Mouse (Mus musculus): ENCODE data around the gene Gm9736. TPM values are rescaled to one million over a fixed set of nuclear protein-coding genes. Genes with fewer than 3 reads are reported as not detected.
"Not testable (repeated sequence)": the region's sequence is repeated elsewhere in the genome, so short reads cannot be mapped to it uniquely, and the experiment has no call there.

Gene Gm9736
- polyA plus RNA-seq, 1 experiment from 2014 or later: not detected

GRCm38 (mm10) chr10:77776844-77777243 is 25.7 kb upstream of the Gm9736 start, which contains the start of gene Gm7138:
Gm7138 (minus strand) TSS chr10:77776944.
- H3K9ac ChIP-seq (ENCODE audit: low read length); H3K27me3 ChIP-seq (ENCODE audit: control insufficient read depth, insufficient read depth, low read length); ATAC-seq (ENCODE audit: low FRiP score); H3K9me3 ChIP-seq (ENCODE audit: control insufficient read depth, low read length); H3K27ac ChIP-seq (ENCODE audit: low read depth, low read length); H3K4me2 ChIP-seq; H3K4me1 ChIP-seq (ENCODE audit: control insufficient read depth, insufficient read depth, low read length); H3K36me3 ChIP-seq (ENCODE audit: control insufficient read depth, insufficient read depth, low read length); DNase-seq (ENCODE audit: low spot score, missing footprints); H3K4me3 ChIP-seq (ENCODE audit: low read depth, low read length): not testable (repeated sequence)
- whole genome bisulfite sequencing: 62% methylated on average over 1 of the region's 1 CpGs

GRCm38 (mm10) chr10:77772142-77772541 is 21.0 kb upstream of the Gm9736 start:
- H3K27ac ChIP-seq (ENCODE audit: low read depth, low read length); H3K9ac ChIP-seq (ENCODE audit: low read length); H3K4me2 ChIP-seq; H3K36me3 ChIP-seq (ENCODE audit: control insufficient read depth, insufficient read depth, low read length); H3K27me3 ChIP-seq (ENCODE audit: control insufficient read depth, insufficient read depth, low read length); H3K4me3 ChIP-seq (ENCODE audit: low read depth, low read length); ATAC-seq (ENCODE audit: low FRiP score); H3K4me1 ChIP-seq (ENCODE audit: control insufficient read depth, insufficient read depth, low read length); DNase-seq (ENCODE audit: low spot score, missing footprints); H3K9me3 ChIP-seq (ENCODE audit: control insufficient read depth, low read length): not testable (repeated sequence)
- 75% methylated on average over 1 of the region's 3 CpGs for WGBS

- not testable (repeated sequence) for H3K9me3 ChIP-seq (ENCODE audit: control insufficient read depth, low read length); DNase-seq (ENCODE audit: low spot score, missing footprints); H3K4me1 ChIP-seq (ENCODE audit: control insufficient read depth, insufficient read depth, low read length); H3K27ac ChIP-seq (ENCODE audit: low read depth, low read length); H3K36me3 ChIP-seq (ENCODE audit: control insufficient read depth, insufficient read depth, low read length); H3K4me3 ChIP-seq (ENCODE audit: low read depth, low read length); H3K9ac ChIP-seq (ENCODE audit: low read length); H3K27me3 ChIP-seq (ENCODE audit: control insufficient read depth, insufficient read depth, low read length); H3K4me2 ChIP-seq; ATAC-seq (ENCODE audit: low FRiP score)
- WGBS: no CpG with 5 or more reads among the region's 1 CpGs
These were observed 20.1 kb upstream of the Gm9736 start, which contains the start of gene Gm3238 for GRCm38 (mm10) chr10:77771225-77771624. Gm3238 (minus strand) TSS chr10:77771325.

GRCm38 (mm10) chr10:77769727-77770126 is 18.6 kb upstream of the Gm9736 start:
- Histone ChIP-seq H3K36me3 (ENCODE audit: control insufficient read depth, insufficient read depth, low read length) (no peaks in the 10 kb centered on the region), H3K4me3 (ENCODE audit: low read depth, low read length) (no peak overlapping the region), H3K27ac (ENCODE audit: low read depth, low read length) (no peak overlapping the region), H3K4me1 (ENCODE audit: control insufficient read depth, insufficient read depth, low read length) (no peaks in the 10 kb centered on the region), H3K9me3 (ENCODE audit: control insufficient read depth, low read length) (no peaks in the 10 kb centered on the region), H3K4me2 (no peak overlapping the region), H3K27me3 (ENCODE audit: control insufficient read depth, insufficient read depth, low read length) (no peaks in the 10 kb centered on the region), H3K9ac (ENCODE audit: low read length) (no peak overlapping the region)
- DNase-seq (ENCODE audit: low spot score, missing footprints) (no peak), ATAC-seq (ENCODE audit: low FRiP score) (no peak)
- WGBS: 74% methylated on average over 1 of the region's 1 CpGs

GRCm38 (mm10) chr10:77759582-77759981 is 8.4 kb upstream of the Gm9736 start, which contains the start of gene Gm3233:
Gm3233 (minus strand) TSS chr10:77759682.
- not testable (repeated sequence) for H3K9ac ChIP-seq (ENCODE audit: low read length); H3K27ac ChIP-seq (ENCODE audit: low read depth, low read length); ATAC-seq (ENCODE audit: low FRiP score); DNase-seq (ENCODE audit: low spot score, missing footprints); H3K9me3 ChIP-seq (ENCODE audit: control insufficient read depth, low read length); H3K4me1 ChIP-seq (ENCODE audit: control insufficient read depth, insufficient read depth, low read length); H3K36me3 ChIP-seq (ENCODE audit: control insufficient read depth, insufficient read depth, low read length); H3K4me2 ChIP-seq; H3K27me3 ChIP-seq (ENCODE audit: control insufficient read depth, insufficient read depth, low read length); H3K4me3 ChIP-seq (ENCODE audit: low read depth, low read length)
- WGBS: no CpG with 5 or more reads among the region's 1 CpGs

- H3K36me3 ChIP-seq (ENCODE audit: control insufficient read depth, insufficient read depth, low read length): no peaks in the 10 kb centered on the region
- H3K4me2 ChIP-seq: no peak overlapping the region
- H3K4me1 ChIP-seq (ENCODE audit: control insufficient read depth, insufficient read depth, low read length): no peaks in the 10 kb centered on the region
- no peaks in the 10 kb centered on the region for H3K27me3 ChIP-seq (ENCODE audit: control insufficient read depth, insufficient read depth, low read length)
- H3K9me3 ChIP-seq (ENCODE audit: control insufficient read depth, low read length): no peaks in the 10 kb centered on the region
- H3K4me3 ChIP-seq (ENCODE audit: low read depth, low read length): no peak overlapping the region
- DNase-seq (ENCODE audit: low spot score, missing footprints) (no peak), ATAC-seq (ENCODE audit: low FRiP score) (no peak)
- H3K9ac ChIP-seq (ENCODE audit: low read length): no peak overlapping the region
- H3K27ac ChIP-seq (ENCODE audit: low read depth, low read length): no peak overlapping the region
These were observed 2.3 kb upstream of the Gm9736 start for GRCm38 (mm10) chr10:77753448-77753847.

- H3K36me3 ChIP-seq (ENCODE audit: control insufficient read depth, insufficient read depth, low read length); H3K9me3 ChIP-seq (ENCODE audit: control insufficient read depth, low read length); ATAC-seq (ENCODE audit: low FRiP score); H3K4me3 ChIP-seq (ENCODE audit: low read depth, low read length); DNase-seq (ENCODE audit: low spot score, missing footprints); H3K27ac ChIP-seq (ENCODE audit: low read depth, low read length); H3K4me2 ChIP-seq; H3K27me3 ChIP-seq (ENCODE audit: control insufficient read depth, insufficient read depth, low read length); H3K9ac ChIP-seq (ENCODE audit: low read length); H3K4me1 ChIP-seq (ENCODE audit: control insufficient read depth, insufficient read depth, low read length): not testable (repeated sequence)
- WGBS: 57% methylated on average over 3 of the region's 3 CpGs
These were observed 1.2 kb upstream of the Gm9736 start for GRCm38 (mm10) chr10:77752312-77752711.

GRCm38 (mm10) chr10:77750686-77751085 is 468 bp downstream of the Gm9736 start:
- H3K36me3 ChIP-seq (ENCODE audit: control insufficient read depth, insufficient read depth, low read length); H3K9ac ChIP-seq (ENCODE audit: low read length); H3K4me1 ChIP-seq (ENCODE audit: control insufficient read depth, insufficient read depth, low read length); ATAC-seq (ENCODE audit: low FRiP score); H3K4me2 ChIP-seq; H3K9me3 ChIP-seq (ENCODE audit: control insufficient read depth, low read length); DNase-seq (ENCODE audit: low spot score, missing footprints); H3K27me3 ChIP-seq (ENCODE audit: control insufficient read depth, insufficient read depth, low read length); H3K4me3 ChIP-seq (ENCODE audit: low read depth, low read length); H3K27ac ChIP-seq (ENCODE audit: low read depth, low read length): not testable (repeated sequence)
- WGBS: 59% methylated on average over 1 of the region's 1 CpGs

GRCm38 (mm10) chr10:77741924-77742688 is 9.0 kb downstream of the Gm9736 start, which contains the start of gene Gm18596:
Gm18596 (minus strand) TSS chr10:77742638.
- not testable (repeated sequence) for H3K27ac ChIP-seq (ENCODE audit: low read depth, low read length); ATAC-seq (ENCODE audit: low FRiP score); H3K9me3 ChIP-seq (ENCODE audit: control insufficient read depth, low read length); DNase-seq (ENCODE audit: low spot score, missing footprints); H3K9ac ChIP-seq (ENCODE audit: low read length); H3K4me2 ChIP-seq; H3K4me3 ChIP-seq (ENCODE audit: low read depth, low read length); H3K36me3 ChIP-seq (ENCODE audit: control insufficient read depth, insufficient read depth, low read length); H3K27me3 ChIP-seq (ENCODE audit: control insufficient read depth, insufficient read depth, low read length); H3K4me1 ChIP-seq (ENCODE audit: control insufficient read depth, insufficient read depth, low read length)
- WGBS: 68% methylated on average over 4 of the region's 5 CpGs
